Mouse (Mus musculus) intestine, postnatal 0 days (tissue): ENCODE data around the gene Ticrr. TPM values are rescaled to one million over a fixed set of nuclear protein-coding genes. Genes with fewer than 3 reads are reported as not detected.

Source experiments
- ATAC-seq: fragments of 200-750 bp; cut with Nextera tagmentation; 2 replicates; pipeline ENCODE4 v1.8.0; 2017; ENCODE audit warnings: mild to moderate bottlenecking, moderate TSS enrichment, moderate library complexity
- H3K27ac ChIP-seq: fragments of 300-500 bp; sonication (generic); 2 replicates; pipeline ENCODE4 v1.5.1; 2014; ENCODE audit warnings: mild to moderate bottlenecking, low read depth, low read length, moderate library complexity
- H3K27me3 ChIP-seq: fragments of 300-500 bp; sonication (generic); replicated peaks from 2 replicates; pipeline ENCODE4 v1.6.1; 2014; ENCODE audit warnings: low read length, mixed read lengths; ENCODE audit not compliant: control insufficient read depth, insufficient read depth
- H3K36me3 ChIP-seq: fragments of 300-500 bp; sonication (generic); 2 replicates; pipeline ENCODE4 v1.6.1; 2014; ENCODE audit warnings: mild to moderate bottlenecking, moderate library complexity; ENCODE audit not compliant: control insufficient read depth, insufficient read depth
- H3K4me1 ChIP-seq: fragments of 300-500 bp; sonication (generic); replicated peaks from 2 replicates; pipeline ENCODE4 v1.6.1; 2014; ENCODE audit warnings: antibody characterized with exemption, low read length, mixed read lengths; ENCODE audit not compliant: control insufficient read depth, insufficient read depth
- H3K4me2 ChIP-seq: fragments of 300-500 bp; sonication (generic); replicated peaks from 2 replicates; pipeline ENCODE4 v1.6.1; 2014; ENCODE audit warnings: low read depth, mild to moderate bottlenecking, moderate library complexity
- H3K4me3 ChIP-seq: fragments of 300-500 bp; sonication (generic); 2 replicates; pipeline ENCODE4 v1.5.1; 2014; ENCODE audit warnings: low read depth, low read length
- H3K9ac ChIP-seq: fragments of 300-500 bp; sonication (generic); 2 replicates; pipeline ENCODE4 v1.6.1; 2014; ENCODE audit warnings: mild to moderate bottlenecking, low read depth, low read length
- H3K9me3 ChIP-seq: fragments of 300-500 bp; sonication (generic); 2 replicates; pipeline ENCODE4 v1.6.1; 2016; ENCODE audit warnings: mixed run types; ENCODE audit not compliant: control insufficient read depth
- CTCF ChIP-seq: sonication (generic); IDR thresholded peaks from 2 replicates; pipeline ENCODE4 v1.5.1; 2016; ENCODE audit warnings: low read depth, mild to moderate bottlenecking, control low read depth, antibody characterized with exemption, moderate library complexity
- WGBS: fragments of 180-500 bp; shearing (Covaris S2); extraction: QIAGEN DNeasy Blood & Tissue Kit; methylation state at CpG from one replicate; pipeline ENCODE4 v1.1.7; 2014; 5-methylcytosine and 5-hydroxymethylcytosine counted together
- polyA plus RNA-seq: library from polyadenylated mRNA; unstranded; fragments of >200 nt; fragmentation: Nextera tagmentation; extraction: Ambion mirVana; gene quantifications from 2 replicates; pipeline ENCODE4 v1.2.1, GENCODE M21; 2015

The Ticrr gene
- polyA plus RNA-seq, 1 experiment from 2014 or later, result 1.5 TPM

GRCm38 (mm10) chr7:79736511-79736910 is 76.5 kb downstream of the Ticrr start:
- no peaks in the 10 kb centered on the region for H3K9me3 ChIP-seq
- no peak overlapping the region for H3K4me2 ChIP-seq
- H3K4me1 ChIP-seq, result 0 out of 2 replicates have a peak, but pooled peaks cover 3% of the 10 kb centered on the region
- H3K9ac ChIP-seq, result no peak overlapping the region
- no peak for TF ChIP-seq CTCF
- 88% methylated on average over 14 of the region's 14 CpGs for WGBS
- no peak overlapping the region for H3K4me3 ChIP-seq
- H3K36me3 ChIP-seq, result peaks cover 29% of the 10 kb centered on the region
- H3K27ac ChIP-seq, result no peak overlapping the region
- H3K27me3 ChIP-seq, result 0 out of 2 replicates have a peak, but pooled peaks cover 3% of the 10 kb centered on the region
- no peak for ATAC-seq

GRCm38 (mm10) chr7:79738913-79739312 is 78.9 kb downstream of the Ticrr start:
- WGBS, result 93% methylated on average over 2 of the region's 2 CpGs
- ATAC-seq, result no peak
- Histone ChIP-seq H3K27ac (no peak overlapping the region), H3K9me3 (no peaks in the 10 kb centered on the region), H3K36me3 (peaks cover 29% of the 10 kb centered on the region), H3K4me3 (no peak overlapping the region), H3K4me2 (no peak overlapping the region), H3K4me1 (peaks cover 7% of the 10 kb centered on the region; the same call in 1 of the 2 replicates), H3K9ac (no peak overlapping the region), H3K27me3 (no peaks in the 10 kb centered on the region)
- no peak for TF ChIP-seq CTCF

- no peak for TF ChIP-seq CTCF
- Histone ChIP-seq H3K36me3 (peaks cover 29% of the 10 kb centered on the region), H3K4me1 (peaks cover 4% of the 10 kb centered on the region; the same call in 1 of the 2 replicates), H3K4me2 (no peak overlapping the region), H3K4me3 (no peak overlapping the region), H3K27ac (no peak overlapping the region), H3K9me3 (no peaks in the 10 kb centered on the region), H3K27me3 (no peaks in the 10 kb centered on the region), H3K9ac (no peak overlapping the region)
- 86% methylated on average over 4 of the region's 4 CpGs for WGBS
- no peak for ATAC-seq
These were observed 80.3 kb downstream of the Ticrr start for GRCm38 (mm10) chr7:79740279-79740678.

DNA sequence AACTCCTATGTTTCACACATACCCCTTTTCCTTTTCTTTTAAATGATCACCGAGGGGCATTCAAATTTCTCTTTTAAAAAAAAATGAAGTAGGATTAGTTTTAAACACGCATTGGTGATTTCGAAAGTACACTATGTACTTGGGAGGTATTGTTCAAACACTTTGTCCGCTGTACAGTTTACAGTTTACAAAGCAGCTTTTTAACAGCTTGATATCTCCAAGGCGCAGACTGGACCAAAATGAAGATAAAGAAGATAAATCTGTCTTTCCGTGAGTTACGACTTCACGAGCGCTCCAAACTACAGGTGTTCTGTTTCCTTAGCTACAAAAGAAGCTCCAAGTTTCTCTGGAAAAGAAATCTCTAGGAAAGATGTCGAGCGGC is 82.3 kb downstream of the Ticrr start:
- Histone ChIP-seq H3K9ac (0 out of 2 replicates have a peak overlapping the region, but pooled peaks have one; percentile 78), H3K4me2 (peak overlapping the region; percentile 99), H3K4me3 (peak overlapping the region; percentile 75), H3K27ac (no peak overlapping the region), H3K36me3 (peaks cover 20% of the 10 kb centered on the region), H3K4me1 (peaks cover 4% of the 10 kb centered on the region; the same call in 1 of the 2 replicates), H3K9me3 (no peaks in the 10 kb centered on the region), H3K27me3 (no peaks in the 10 kb centered on the region)
- WGBS, result 10% methylated on average over 11 of the region's 11 CpGs
- no peak for ATAC-seq
- no peak for TF ChIP-seq CTCF

- ATAC-seq, result peak; percentile 80
- no peak within 1 kb of the TSS for H3K27ac ChIP-seq
These were observed 82.9 kb downstream of the Ticrr start, which contains the start of the genes Pex11a and Wdr93 for GRCm38 (mm10) chr7:79742659-79743536. Pex11a (minus strand) TSS chr7:79743131. Wdr93 (plus strand) TSS chr7:79743163.

DNA sequence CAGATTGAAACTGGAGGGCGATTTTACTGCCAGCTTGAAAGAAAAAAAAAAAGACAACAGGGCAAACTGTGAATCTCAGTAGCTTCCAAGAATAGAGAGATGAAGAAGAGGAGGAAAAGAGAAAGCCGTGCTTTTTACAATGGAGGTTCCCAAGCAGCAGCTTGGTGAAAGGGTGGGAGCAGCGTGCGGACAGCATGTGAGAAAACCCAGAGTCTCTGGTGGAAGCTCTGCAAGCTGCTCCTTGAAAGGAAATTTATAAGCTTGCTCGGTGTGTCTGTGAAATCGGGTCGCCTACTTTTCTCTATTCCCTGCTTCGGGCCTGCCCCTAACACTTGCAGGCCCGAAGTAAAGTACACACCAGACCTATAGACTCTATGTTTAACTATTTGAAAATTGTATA is 84.1 kb downstream of the Ticrr start:
- ATAC-seq, result no peak

More at GRCm38 (mm10) chr7:79742659-79743536, 82.9 kb downstream of the Ticrr start, which contains the start of the genes Pex11a and Wdr93:
- 3% methylated on average over 46 of the region's 46 CpGs for WGBS
- H3K9ac ChIP-seq, result peak within 1 kb of the TSS; percentile 78
- H3K4me2 ChIP-seq, result peak within 1 kb of the TSS; percentile 99
- peaks cover 4% of the 10 kb centered on the region; the same call in 1 of the 2 replicates for H3K4me1 ChIP-seq
- peak within 1 kb of the TSS; percentile 75 for H3K4me3 ChIP-seq
- H3K9me3 ChIP-seq, result no peaks in the 10 kb centered on the region
- peaks cover 14% of the 10 kb centered on the region for H3K36me3 ChIP-seq
- TF ChIP-seq CTCF, result peak; percentile 13; the same call in 1 of the 2 replicates
- no peaks in the 10 kb centered on the region for H3K27me3 ChIP-seq

More for the DNA sequence above, 84.1 kb downstream of the Ticrr start:
- Histone ChIP-seq H3K9me3 (no peaks in the 10 kb centered on the region), H3K27me3 (no peaks in the 10 kb centered on the region), H3K9ac (no peak overlapping the region), H3K4me3 (no peak overlapping the region), H3K27ac (no peak overlapping the region), H3K4me2 (no peak overlapping the region), H3K4me1 (peaks cover 4% of the 10 kb centered on the region; the same call in 1 of the 2 replicates), H3K36me3 (peaks cover 4% of the 10 kb centered on the region; the same call in 1 of the 2 replicates)
- no peak for TF ChIP-seq CTCF
- 88% methylated on average over 9 of the region's 9 CpGs for WGBS
